Mouse (Mus musculus) lung, postnatal 0 days (tissue): ENCODE data around the gene Chst10.

Source experiments
- CTCF ChIP-seq: IDR thresholded peaks from 2 replicates; pipeline ENCODE4 v1.5.1; 2016; ENCODE audit warnings: antibody characterized with exemption, mild to moderate bottlenecking
- EP300 ChIP-seq: IDR thresholded peaks from 2 replicates; pipeline ENCODE4 v1.6.1; 2016; ENCODE audit warnings: antibody characterized with exemption, mild to moderate bottlenecking, control low read depth

- no peak for TF ChIP-seq CTCF
- TF ChIP-seq EP300 = no peak
Observed at GRCm38 (mm10) chr1:38836477-38836872, 61.5 kb downstream of the Chst10 start, which contains the start of gene Lonrf2.
